Mouse (Mus musculus): ENCODE measurements around the gene Etfa.

- TF ChIP-seq EP300 (IDR thresholded peaks at IDR 0.05): no peak
- no peak for TF ChIP-seq CTCF (IDR thresholded peaks at IDR 0.05)
Observed at GRCm38 (mm10) chr9:55539006-55539405, 27.0 kb upstream of the Etfa start.
